Mouse (Mus musculus) G1E-ER4 (cell line): ENCODE data around the gene Tgm5. TPM values are rescaled to one million over a fixed set of nuclear protein-coding genes. Genes with fewer than 3 reads are reported as not detected.

Experiments used
- GATA1 ChIP-seq: IDR thresholded peaks from one replicate; pipeline ENCODE4 v1.8.0; 2012; ENCODE audit warnings: low read length, inconsistent platforms
- polyA plus RNA-seq: library from polyadenylated mRNA; stranded (reverse); fragments of >175 nt; gene quantifications from 2 replicates; pipeline ENCODE4 v1.2.3, GENCODE M21; 2012

Tgm5 gene
- polyA plus RNA-seq: not detected in 2 replicates

DNA sequence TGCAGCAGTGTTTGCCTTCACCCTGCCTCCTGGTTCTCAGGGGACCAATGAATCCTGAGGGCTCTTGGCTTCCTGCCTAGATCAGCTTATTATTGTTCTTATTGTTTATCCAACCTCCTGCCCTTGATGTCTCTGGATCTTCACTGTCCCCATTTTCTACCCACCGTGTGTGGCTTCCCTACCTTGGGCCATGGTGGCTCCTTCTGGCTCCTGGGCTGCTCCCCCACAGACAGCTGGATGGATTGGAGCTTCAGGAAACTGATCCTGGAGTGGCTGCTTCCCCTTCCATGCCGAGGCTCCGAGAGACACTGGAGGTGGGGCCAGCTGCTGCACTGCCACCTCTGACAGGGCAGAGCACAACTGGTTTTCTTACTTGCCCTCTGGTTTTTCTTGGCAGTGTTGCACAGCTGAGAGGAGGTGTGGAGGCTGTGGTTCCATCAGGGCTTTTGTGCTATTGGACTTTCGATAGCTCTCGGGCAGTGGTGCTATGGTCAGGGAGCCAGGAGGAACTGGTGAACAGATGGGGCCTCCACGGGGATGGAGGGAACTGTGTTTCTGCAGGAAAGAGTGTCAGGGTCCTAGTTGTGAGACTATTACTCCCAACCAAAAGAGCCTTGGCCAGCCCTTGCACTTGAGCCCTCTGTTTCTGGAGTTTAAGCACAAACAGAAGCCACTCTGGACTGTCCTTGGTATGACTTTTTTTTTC is at the start of gene Tgm5:
Gene Tgm5, minus strand, starts transcription at position 362 of the 706 bp plus-strand sequence.
- no peak for TF ChIP-seq GATA1

DNA sequence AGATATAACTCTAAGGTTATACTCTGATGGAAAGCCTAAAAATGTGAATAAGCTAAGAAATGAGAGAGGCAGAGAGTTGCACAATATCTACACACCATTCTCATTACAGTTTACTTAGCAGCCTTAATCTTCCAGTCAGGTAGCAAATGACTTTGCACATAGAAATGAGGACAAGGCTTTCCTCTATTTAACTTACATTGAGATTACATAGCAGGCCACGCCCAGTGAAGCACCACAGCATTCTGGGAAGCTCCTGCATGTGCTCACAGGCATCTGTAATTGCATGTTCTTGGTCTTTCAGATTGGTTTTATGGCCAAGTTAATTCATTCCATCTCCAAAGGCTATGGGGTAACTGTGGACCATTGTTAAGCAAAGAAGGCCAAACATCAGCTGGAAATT is 47.2 kb upstream of the Tgm5 start:
- TF ChIP-seq GATA1: no peak

DNA sequence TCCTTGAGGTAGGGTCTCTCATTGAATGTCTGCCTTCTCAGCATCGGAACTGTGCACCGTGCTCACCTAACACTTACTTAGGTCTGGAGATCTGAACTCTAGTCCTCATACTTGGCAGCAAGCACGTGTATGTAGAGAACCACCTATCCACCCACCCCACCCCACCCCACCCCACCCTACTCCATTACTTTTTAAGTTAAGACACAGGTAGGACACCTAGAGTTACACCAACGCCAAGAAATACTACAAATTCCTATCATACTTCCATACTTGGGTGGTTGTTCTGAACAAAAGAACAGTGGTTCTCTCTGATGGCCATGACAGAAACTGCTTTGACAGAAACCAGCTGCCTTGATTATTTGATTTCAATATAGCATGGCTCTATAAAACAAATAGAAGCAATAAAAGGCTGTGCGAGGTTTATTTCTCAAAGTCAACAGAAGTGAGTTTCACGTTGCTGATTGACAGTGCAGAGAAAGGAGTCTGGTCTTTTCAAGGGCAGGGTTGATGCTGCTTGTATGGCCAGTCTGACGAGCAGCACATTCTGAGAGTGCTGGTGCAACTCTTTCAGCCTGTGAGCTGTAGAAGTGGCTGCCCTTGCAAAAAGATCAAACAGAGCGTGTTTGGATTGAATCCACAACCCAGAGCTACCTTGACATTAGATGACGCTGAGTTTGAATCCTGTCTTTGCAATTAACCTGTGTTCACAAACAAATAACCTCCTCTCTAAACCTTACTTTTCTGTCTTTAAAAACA is 43.4 kb upstream of the Tgm5 start:
- no peak for TF ChIP-seq GATA1

DNA sequence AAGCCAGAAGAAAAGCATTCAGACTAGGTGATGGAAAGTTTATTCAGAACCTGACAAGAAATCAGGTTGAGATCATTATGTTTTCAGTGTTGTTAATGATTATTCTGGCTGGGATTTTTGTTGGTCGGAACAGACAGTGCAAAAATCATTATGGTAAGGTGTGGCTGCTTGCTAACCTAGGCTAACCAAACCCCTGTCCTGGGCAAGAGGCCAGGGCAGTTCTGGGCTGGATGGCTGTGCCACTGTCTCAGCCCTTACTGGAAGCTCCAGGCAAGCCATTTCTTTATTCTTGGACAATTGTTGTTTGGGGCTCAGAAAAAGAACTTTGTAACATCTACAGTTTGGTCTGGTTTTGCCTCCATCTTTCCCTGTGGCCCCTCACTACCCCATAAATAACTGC is 41.9 kb upstream of the Tgm5 start:
- TF ChIP-seq GATA1: no peak

DNA sequence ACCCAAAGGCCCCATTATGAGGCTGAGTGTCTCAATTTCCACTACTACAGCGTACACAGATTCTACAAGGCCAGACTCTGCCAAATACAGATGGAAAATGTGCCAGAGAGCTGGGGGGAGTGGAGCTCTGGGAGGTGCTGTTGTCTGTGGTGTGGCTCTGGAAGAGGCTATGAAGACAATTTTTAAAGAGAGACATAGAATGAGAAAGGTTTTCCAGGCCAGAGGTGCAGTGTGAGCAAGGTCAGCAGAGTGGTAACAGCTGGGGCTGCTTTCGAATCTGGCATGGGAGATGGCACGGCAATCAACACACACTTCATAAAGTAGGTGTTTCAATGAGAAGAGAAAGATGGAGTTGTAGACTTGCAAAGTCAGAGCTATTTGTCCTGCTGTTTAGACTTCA is 33.6 kb upstream of the Tgm5 start:
- TF ChIP-seq GATA1: no peak

DNA sequence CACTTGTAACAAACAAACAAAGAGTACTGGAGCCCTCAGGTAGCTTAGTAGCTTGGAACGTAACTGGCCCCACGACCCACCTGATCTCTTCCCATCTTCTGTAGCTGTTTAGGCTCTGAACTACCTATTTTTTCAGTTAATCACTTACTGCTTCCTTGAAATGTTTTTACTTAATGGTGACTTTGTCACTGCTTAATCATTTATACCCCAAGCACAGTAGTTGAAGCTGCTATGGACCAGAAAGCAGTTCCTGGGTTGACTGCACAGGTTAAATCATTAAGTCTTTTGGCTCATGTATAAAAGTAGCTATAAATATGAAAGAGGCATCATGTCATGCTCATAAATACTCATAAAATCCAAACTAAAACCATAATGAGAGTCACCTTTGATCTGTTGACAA is 29.8 kb upstream of the Tgm5 start:
- no peak for TF ChIP-seq GATA1

DNA sequence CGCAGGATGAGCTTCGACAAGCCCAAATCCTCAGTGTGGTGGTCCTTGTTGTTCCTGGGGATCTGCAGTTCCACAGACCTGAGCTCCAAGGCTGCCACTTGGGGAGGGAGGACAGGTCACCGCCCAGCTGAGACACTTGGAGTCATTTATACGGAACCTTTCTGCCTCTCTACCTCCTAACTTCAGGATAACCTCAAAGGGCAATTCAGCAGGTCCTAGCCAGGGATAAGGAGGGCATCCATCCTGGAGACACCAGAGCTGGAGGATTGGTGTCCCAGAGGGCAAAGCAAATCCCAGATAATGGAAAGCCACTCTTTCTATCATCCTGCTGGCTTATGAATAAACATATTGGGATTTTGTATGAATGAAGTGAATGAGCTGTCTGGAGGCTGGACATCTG is 24.1 kb upstream of the Tgm5 start, which contains the start of gene Tgm7:
Gene Tgm7, minus strand, starts transcription at position 101 of the 400 bp plus-strand sequence.
- TF ChIP-seq GATA1: no peak

DNA sequence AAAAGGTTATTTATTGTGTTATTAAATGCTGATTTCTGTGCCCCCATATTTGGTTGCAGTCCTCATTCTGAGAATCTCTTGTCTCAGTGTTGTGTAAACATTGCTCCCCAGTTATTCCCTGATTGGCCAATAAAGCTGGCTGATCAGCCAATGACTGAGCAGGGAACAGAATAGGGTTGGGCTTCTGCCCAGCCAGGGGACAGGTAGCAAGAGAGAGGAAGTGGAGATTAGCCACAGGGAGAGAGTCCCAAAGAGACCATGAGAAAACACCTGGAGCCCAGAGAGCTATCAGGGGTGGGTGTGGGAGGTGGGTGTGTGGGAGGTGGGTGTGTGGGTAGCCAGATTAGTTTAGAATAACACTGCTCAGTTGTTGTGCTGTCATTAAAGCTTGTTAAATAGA is 20.3 kb upstream of the Tgm5 start:
- no peak for TF ChIP-seq GATA1

DNA sequence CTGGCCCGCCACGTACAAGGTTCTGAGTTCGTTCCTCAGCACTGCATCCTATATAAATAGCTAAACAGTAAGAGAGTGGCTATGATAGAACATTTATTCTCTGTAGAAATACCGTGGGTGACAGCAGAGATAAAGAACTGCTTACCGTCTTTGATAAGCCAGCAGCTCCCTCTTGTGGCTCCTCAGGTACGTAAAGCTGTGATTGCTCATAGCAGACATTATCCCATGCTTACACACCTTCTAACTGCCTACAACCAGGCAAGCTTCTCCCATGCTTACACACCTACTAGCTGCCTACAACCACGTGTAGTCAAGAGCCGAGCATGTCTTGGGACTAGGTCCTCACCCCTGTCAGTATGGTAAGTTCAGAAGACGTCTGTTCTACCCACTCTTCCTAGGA is 16.4 kb upstream of the Tgm5 start:
- TF ChIP-seq GATA1: no peak

DNA sequence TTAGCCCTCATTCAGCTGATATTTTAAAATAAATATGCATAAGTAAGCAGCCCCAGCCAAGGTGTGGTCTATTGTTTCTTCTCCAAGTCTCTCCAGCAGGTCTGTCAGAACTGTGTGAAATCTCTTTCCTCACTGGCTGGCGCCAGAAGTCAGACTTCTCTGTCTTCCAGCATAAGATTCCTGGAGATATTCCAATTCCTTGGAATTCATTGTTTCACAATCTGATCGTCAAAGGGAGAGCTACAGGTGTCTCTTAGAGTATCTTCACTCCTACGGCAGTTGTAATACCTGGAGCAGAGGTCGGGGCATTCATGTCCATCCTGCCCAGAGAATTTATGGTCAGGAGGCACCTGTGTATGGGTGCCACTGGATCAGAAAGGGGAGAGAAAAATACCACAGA is 4.1 kb upstream of the Tgm5 start:
- TF ChIP-seq GATA1: no peak

DNA sequence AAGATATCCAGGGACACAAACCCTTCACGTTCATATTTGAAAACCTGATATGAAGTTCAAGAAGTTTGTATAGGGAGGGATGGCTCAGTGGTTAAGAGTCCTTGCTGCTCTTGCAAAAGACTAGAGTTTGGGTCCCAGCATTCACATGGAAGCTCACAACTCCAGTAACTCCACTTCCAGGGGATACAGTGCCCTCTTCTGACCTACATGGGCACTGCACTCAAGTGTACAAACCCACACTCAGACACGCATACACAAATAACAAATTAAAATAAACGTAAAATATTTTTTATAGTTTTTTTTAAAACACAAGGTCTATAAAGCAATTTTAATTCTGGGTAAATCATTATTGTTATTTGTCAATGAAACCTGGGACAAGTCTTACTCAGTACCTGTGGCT is 2.9 kb upstream of the Tgm5 start:
- no peak for TF ChIP-seq GATA1

DNA sequence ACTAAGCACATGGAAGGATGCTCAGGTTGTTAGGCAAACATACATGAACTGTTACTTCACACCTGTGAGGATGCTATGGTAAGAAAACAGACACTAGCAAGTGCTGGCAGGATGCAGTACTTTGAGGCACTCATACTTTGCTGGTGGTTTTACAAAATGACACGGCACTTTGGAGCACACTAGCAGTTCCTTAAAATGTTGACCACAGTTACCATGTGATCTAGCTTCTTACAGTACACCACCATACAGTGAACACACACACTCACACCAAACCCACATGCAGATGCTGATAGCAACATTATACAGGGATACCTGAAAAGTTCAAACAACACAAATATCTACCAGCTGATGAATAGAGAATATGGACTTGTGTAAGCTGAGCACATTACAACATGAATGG is 3.0 kb downstream of the Tgm5 start:
- TF ChIP-seq GATA1: no peak

DNA sequence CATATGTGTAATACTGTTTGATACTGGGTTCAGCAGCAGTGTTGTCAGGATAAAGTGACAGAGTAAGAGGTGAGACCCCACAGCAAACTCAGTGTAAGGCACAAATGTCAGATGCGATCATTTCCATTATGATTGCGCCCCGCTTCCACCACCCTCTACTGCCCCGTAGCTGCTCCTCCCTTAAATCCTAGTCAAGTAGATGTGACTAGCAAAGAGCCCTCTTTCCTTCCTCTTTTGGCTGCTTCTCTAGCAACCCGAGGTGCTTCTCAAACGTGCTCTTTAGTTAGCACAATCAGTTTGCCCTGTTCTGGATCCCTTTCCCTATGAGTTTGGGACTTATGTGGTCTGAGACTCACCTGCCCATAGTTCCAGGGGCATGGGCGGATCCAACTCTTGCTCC is 10.9 kb downstream of the Tgm5 start:
- no peak for TF ChIP-seq GATA1

DNA sequence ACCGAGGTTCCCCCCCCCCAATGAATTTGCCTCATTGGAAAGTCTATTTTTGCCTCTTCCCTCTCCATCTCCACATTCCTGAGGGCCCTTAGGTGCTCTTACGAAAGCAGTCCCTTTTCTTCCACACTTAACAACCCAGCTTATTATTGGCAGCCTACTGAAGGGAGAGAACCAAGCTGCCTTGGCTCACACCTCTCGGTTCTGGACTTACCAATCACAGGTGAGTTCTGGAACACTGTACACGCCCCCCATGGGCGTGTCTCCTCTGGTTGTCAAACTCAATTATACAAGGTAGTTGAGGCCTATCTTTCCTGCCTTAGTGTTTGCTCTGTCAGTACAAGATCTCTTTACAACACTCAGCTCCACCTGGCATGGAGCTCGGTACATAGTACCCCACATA is 13.8 kb downstream of the Tgm5 start:
- TF ChIP-seq GATA1: no peak

DNA sequence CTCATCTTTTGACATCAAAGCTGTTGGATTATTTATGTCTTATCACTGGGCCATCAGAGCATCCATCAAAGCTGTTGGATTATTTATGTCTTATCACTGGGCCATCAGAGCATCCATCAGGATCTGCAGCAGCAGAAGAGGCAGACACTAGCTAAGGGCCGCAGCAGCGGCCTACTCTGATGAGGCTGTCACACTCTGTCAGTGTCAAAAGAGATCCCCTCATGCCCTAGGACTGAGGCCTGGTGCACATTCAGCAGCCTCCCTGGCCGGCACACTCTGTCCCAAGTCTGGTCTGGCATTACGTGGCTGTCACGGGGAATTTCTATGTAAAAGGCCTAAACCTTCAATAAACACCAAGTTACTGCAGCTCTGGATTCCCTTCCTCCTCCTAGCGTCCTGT is 16.1 kb downstream of the Tgm5 start:
- TF ChIP-seq GATA1: no peak

DNA sequence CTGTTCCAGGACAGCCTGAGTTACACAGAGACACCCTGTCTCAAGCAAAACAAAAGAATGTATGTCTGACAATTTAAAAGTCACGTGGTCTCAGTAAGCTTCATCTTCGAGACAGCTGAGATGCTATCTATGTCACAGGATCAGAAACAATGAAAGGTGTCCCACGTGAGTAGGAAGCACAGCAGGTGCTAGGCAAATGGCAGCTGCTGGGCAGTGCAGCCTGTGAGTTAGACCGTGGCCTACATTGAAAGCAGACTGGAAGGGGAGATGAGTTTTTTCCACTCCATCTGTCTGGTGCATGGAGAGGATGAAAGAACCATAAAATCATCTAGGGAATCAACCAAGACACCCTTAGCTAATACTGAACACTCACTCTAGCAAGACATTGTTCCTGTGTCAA is 18.5 kb downstream of the Tgm5 start:
- TF ChIP-seq GATA1: no peak

DNA sequence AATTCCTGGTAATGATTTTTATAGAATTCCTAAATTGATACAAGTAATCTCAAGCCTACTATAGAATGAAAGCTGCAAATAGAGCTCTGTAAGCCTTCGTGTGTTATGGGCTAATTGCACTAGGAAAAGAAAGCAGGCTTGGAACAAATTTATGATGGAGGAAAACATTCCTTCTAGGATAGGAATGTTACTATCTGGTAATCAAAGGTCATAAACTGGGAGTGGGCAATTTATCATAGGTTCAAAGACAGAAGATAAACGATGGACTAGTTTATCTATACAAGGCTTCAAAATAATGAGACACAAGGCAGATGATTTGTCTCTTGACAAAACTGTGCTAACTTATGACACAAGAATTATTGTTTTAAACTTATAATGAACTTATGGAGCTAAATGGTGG is 24.3 kb downstream of the Tgm5 start:
- no peak for TF ChIP-seq GATA1
